Mouse (Mus musculus) mouse embryonic stem cell (cell line): Measurements from ENCODE around the gene Spns1.

Experiments used
- in situ Hi-C, 2 experiments: fragments of 300-500 bp; cut with MboI; formaldehyde crosslinking; loops; 1 replicate in 1 of 2; 3 replicates in 1 of 2; pipeline ENCODE4 v1.14.3; 2019 to 2020; ENCODE audit warnings: low sequenced_read_pairs in 2 of 2, low pct_unique_long_range_greater_than_20kb in 1 of 2, mixed read lengths in 1 of 2; ENCODE audit not compliant: unreplicated experiment in 1 of 2

Gene Spns1

GRCm38 (mm10) chr7:126375012-126375411, 2.2 kb downstream of the Spns1 start:
- in situ Hi-C loops = loop anchor here in 1 of 2 experiments (5.0 kb wide), 1 partner anchor 38 kb away; no protein-coding TSS in a partner anchor

GRCm38 (mm10) chr7:126374526-126374925, 2.7 kb downstream of the Spns1 start:
- in situ Hi-C loops = loop anchor here in 1 of 2 experiments (5.0 kb wide), 1 partner anchor 107 kb away; no protein-coding TSS in a partner anchor

- in situ Hi-C loops = loop anchor here in 1 of 2 experiments (5.0 kb wide), 1 partner anchor 106 kb away; no protein-coding TSS in a partner anchor
Measured at GRCm38 (mm10) chr7:126373007-126373406, 4.2 kb downstream of the Spns1 start.

- in situ Hi-C loops = no loop called here
Measured at GRCm38 (mm10) chr7:126369393-126369792, 7.9 kb downstream of the Spns1 start, which contains the start of gene Lat. Gene Lat (minus strand): TSS chr7:126369570.

- in situ Hi-C loops = no loop called here
Measured at GRCm38 (mm10) chr7:126368367-126368766, 8.9 kb downstream of the Spns1 start.

- in situ Hi-C loops = no loop called here
Measured at GRCm38 (mm10) chr7:126367636-126368035, 9.6 kb downstream of the Spns1 start.

- in situ Hi-C loops = no loop called here
Measured at GRCm38 (mm10) chr7:126363038-126363437, 14.2 kb downstream of the Spns1 start.

- in situ Hi-C loops = no loop called here
Measured at GRCm38 (mm10) chr7:126359049-126359448, 18.2 kb downstream of the Spns1 start.

GRCm38 (mm10) chr7:126358413-126358812, 18.8 kb downstream of the Spns1 start:
- in situ Hi-C loops = no loop called here

GRCm38 (mm10) chr7:126357838-126358237, 19.4 kb downstream of the Spns1 start:
- in situ Hi-C loops = no loop called here

GRCm38 (mm10) chr7:126356793-126357591, 20.3 kb downstream of the Spns1 start:
- in situ Hi-C loops = no loop called here

GRCm38 (mm10) chr7:126355847-126356597, 21.2 kb downstream of the Spns1 start:
- in situ Hi-C loops = no loop called here

- in situ Hi-C loops = no loop called here
Measured at GRCm38 (mm10) chr7:126354738-126355614, 22.3 kb downstream of the Spns1 start.

- in situ Hi-C loops = no loop called here
Measured at GRCm38 (mm10) chr7:126353994-126354365, 23.3 kb downstream of the Spns1 start.

- in situ Hi-C loops = no loop called here
Measured at GRCm38 (mm10) chr7:126353251-126353993, 23.8 kb downstream of the Spns1 start.

- in situ Hi-C loops = no loop called here
Measured at GRCm38 (mm10) chr7:126351419-126351951, 25.8 kb downstream of the Spns1 start.

- in situ Hi-C loops = no loop called here
Measured at GRCm38 (mm10) chr7:126350748-126351418, 26.4 kb downstream of the Spns1 start.
